Mouse (Mus musculus) layer of hippocampus, adult 2 months (tissue): Measurements from ENCODE around the gene Npffr2. TPM values are rescaled to one million over a fixed set of nuclear protein-coding genes. Genes with fewer than 3 reads are reported as not detected.

Source experiments
- DNase-seq, 2 experiments: peaks; one replicate each; pipeline ENCODE4 v3.0.0; 2022; ENCODE audit warnings: low spot score in 2 of 2
- H3K27ac ChIP-seq: fragments of 200-600 bp; 2 replicates; pipeline ENCODE4 v1.8.1; 2022
- H3K4me3 ChIP-seq: fragments of 200-600 bp; 2 replicates; pipeline ENCODE4 v1.8.1; 2022; ENCODE audit warnings: mild to moderate bottlenecking
- CTCF ChIP-seq: fragments of 200-600 bp; conservative IDR thresholded peaks from 2 replicates; pipeline ENCODE4 v1.8.1; 2022; ENCODE audit warnings: antibody characterized with exemption, mild to moderate bottlenecking, moderate library complexity
- total RNA-seq, 2 experiments: library from RNA; stranded (reverse); gene quantifications; 2 replicates each; pipeline ENCODE4 v1.2.3; 2021

Npffr2 gene
- total RNA-seq, 2 experiments from 2014 or later = not detected

GRCm38 (mm10) chr5:89581143-89581542 lies 53.9 kb downstream of the Npffr2 start:
- H3K27ac ChIP-seq = peak overlapping the region; percentile 54
- H3K4me3 ChIP-seq = no peak overlapping the region
- TF ChIP-seq CTCF = no peak
- DNase-seq = peak in 1 of 2 experiments; percentile 26

GRCm38 (mm10) chr5:89581742-89582366 lies 54.6 kb downstream of the Npffr2 start:
- no peak overlapping the region; the same call in 1 of the 2 replicates for H3K27ac ChIP-seq
- H3K4me3 ChIP-seq = no peak overlapping the region
- DNase-seq = no peak
- no peak for TF ChIP-seq CTCF

- no peak overlapping the region for H3K4me3 ChIP-seq
- no peak overlapping the region for H3K27ac ChIP-seq
- no peak for TF ChIP-seq CTCF
- DNase-seq = no peak
Observed at GRCm38 (mm10) chr5:89585021-89585420, 57.8 kb downstream of the Npffr2 start.

GRCm38 (mm10) chr5:89592301-89592700 lies 65.1 kb downstream of the Npffr2 start:
- TF ChIP-seq CTCF = no peak
- DNase-seq = no peak
- no peak overlapping the region for H3K27ac ChIP-seq
- no peak overlapping the region for H3K4me3 ChIP-seq

GRCm38 (mm10) chr5:89611322-89612015 lies 84.2 kb downstream of the Npffr2 start:
- no peak overlapping the region for H3K4me3 ChIP-seq
- TF ChIP-seq CTCF = no peak
- peak overlapping the region; percentile 23; the same call in 1 of the 2 replicates for H3K27ac ChIP-seq
- DNase-seq = peak in 1 of 2 experiments; percentile 12

- Histone ChIP-seq H3K27ac (peak overlapping the region; percentile 39; the same call in 1 of the 2 replicates), H3K4me3 (no peak overlapping the region)
- no peak for DNase-seq
- TF ChIP-seq CTCF = no peak
Observed at GRCm38 (mm10) chr5:89612262-89612661, 85.0 kb downstream of the Npffr2 start.

GRCm38 (mm10) chr5:89631599-89631998 lies 104.4 kb downstream of the Npffr2 start:
- DNase-seq = no peak
- Histone ChIP-seq H3K4me3 (no peak overlapping the region), H3K27ac (no peak overlapping the region)
- TF ChIP-seq CTCF = no peak

Other genes with a start within 250 kb of the Npffr2 start
- gene Gc, start 69.5 kb upstream of the Npffr2 start, total RNA-seq = not detected